Mouse (Mus musculus): ENCODE measurements around the gene Sel1l2. TPM values are rescaled to one million over a fixed set of nuclear protein-coding genes. Genes with fewer than 3 reads are reported as not detected.

Gene Sel1l2
- not detected in 2 replicates for polyA plus RNA-seq (2015; fragmentation: Nextera tagmentation; extraction: Ambion mirVana)

GRCm38 (mm10) chr2:140389525-140389924 is at the start of gene Sel1l2:
Gene Sel1l2, minus strand, starts transcription at chr2:140389706.

GRCm38 (mm10) chr2:140395179-140395578 is 5.7 kb upstream of the Sel1l2 start, which contains the start of gene Macrod2:
Gene Macrod2, plus strand, starts transcription at chr2:140395309.

Other genes starting within 250 kb of the Sel1l2 start
- gene Gm17374, start 237.7 kb downstream of the Sel1l2 start, polyA plus RNA-seq (2015; fragmentation: Nextera tagmentation; extraction: Ambion mirVana): not detected in 2 replicates
- gene Esf1, start 219.1 kb downstream of the Sel1l2 start, polyA plus RNA-seq (2015; fragmentation: Nextera tagmentation; extraction: Ambion mirVana): 19.2 and 20.8 TPM in 2 replicates
- gene Ndufaf5, start 219.1 kb downstream of the Sel1l2 start, polyA plus RNA-seq (2015; fragmentation: Nextera tagmentation; extraction: Ambion mirVana): 7.7 and 8.6 TPM in 2 replicates
- 9.3 and 9.8 TPM in 2 replicates for gene Macrod2, start 5.6 kb upstream of the Sel1l2 start, polyA plus RNA-seq (2015; fragmentation: Nextera tagmentation; extraction: Ambion mirVana)